ENCODE assay signal across 16 mouse cellular contexts in genomic region chr14:100507616-100508015, GRCm38 (mm10).
"Had no signal": no experiment of that assay in that cellular context is flagged by ENCODE, and none has a peak within 500 bp of the region (broad histone marks: within the 10 kb centered on the region; RNA-seq: fewer than 3 reads in every experiment).

No protein-coding gene starts in this region.

- H3K9me3 ChIP-seq: neural tube, embryonic 13.5 days; neural tube, embryonic 15.5 days; stomach, embryonic 15.5 days had no signal

- H3K9ac ChIP-seq: neural tube, embryonic 13.5 days; neural tube, embryonic 15.5 days; stomach, embryonic 15.5 days had no signal

- H3K4me2 ChIP-seq: neural tube, embryonic 13.5 days; neural tube, embryonic 15.5 days; stomach, embryonic 15.5 days had no signal

- H3K4me1 ChIP-seq: neural tube, embryonic 13.5 days; neural tube, embryonic 15.5 days; stomach, embryonic 15.5 days had no signal

- DNase-seq: retina, postnatal 1 day; right cerebral cortex, adult 18-20 months; right cerebral cortex, postnatal 14 days; right cerebral cortex, postnatal 25 days; right cerebral cortex, postnatal 4 days; spleen, adult 18-20 months; thymus, adult 18-20 months; thymus, adult 2 months; thymus, postnatal 14 days; thymus, postnatal 25 days; thymus, postnatal 36 days; thymus, postnatal 4 days had no signal

- H3K4me3 ChIP-seq: neural tube, embryonic 13.5 days; neural tube, embryonic 15.5 days; stomach, embryonic 15.5 days had no signal

- H3K36me3 ChIP-seq: neural tube, embryonic 13.5 days; neural tube, embryonic 15.5 days; stomach, embryonic 15.5 days had no signal

- H3K27ac ChIP-seq: neural tube, embryonic 13.5 days; neural tube, embryonic 15.5 days; stomach, embryonic 15.5 days; stomach, postnatal 0 days had no signal

- H3K27me3 ChIP-seq: neural tube, embryonic 13.5 days; neural tube, embryonic 15.5 days; stomach, embryonic 15.5 days had no signal
